Mouse (Mus musculus) forebrain, embryonic 15.5 days (tissue): ENCODE results near the gene Slc12a5. TPM values are rescaled to one million over a fixed set of nuclear protein-coding genes. Genes with fewer than 3 reads are reported as not detected.

Experiments
- ATAC-seq: fragments of 200-750 bp; cut with Nextera tagmentation; replicated peaks from 2 replicates; pipeline ENCODE4 v1.8.0; 2017; ENCODE audit warnings: mild to moderate bottlenecking, moderate TSS enrichment, moderate library complexity
- H3K27ac ChIP-seq: fragments of 300-500 bp; sonication (generic); replicated peaks from 2 replicates; pipeline ENCODE4 v1.5.1; 2015; ENCODE audit warnings: mild to moderate bottlenecking, inconsistent platforms
- H3K27me3 ChIP-seq: fragments of 300-500 bp; sonication (generic); 2 replicates; pipeline ENCODE4 v1.6.1; 2015; ENCODE audit warnings: inconsistent platforms
- H3K36me3 ChIP-seq: fragments of 300-500 bp; sonication (generic); 2 replicates; pipeline ENCODE4 v1.6.1; 2015; ENCODE audit warnings: mild to moderate bottlenecking, inconsistent platforms
- H3K4me1 ChIP-seq: fragments of 300-500 bp; sonication (generic); 2 replicates; pipeline ENCODE4 v1.6.1; 2015; ENCODE audit warnings: inconsistent platforms
- H3K4me2 ChIP-seq: fragments of 300-500 bp; sonication (generic); replicated peaks from 2 replicates; pipeline ENCODE4 v1.6.1; 2015; ENCODE audit warnings: mild to moderate bottlenecking, inconsistent platforms
- H3K4me3 ChIP-seq: fragments of 300-500 bp; sonication (generic); 2 replicates; pipeline ENCODE4 v1.5.1; 2015; ENCODE audit warnings: mild to moderate bottlenecking, inconsistent platforms
- H3K9ac ChIP-seq: fragments of 300-500 bp; sonication (generic); replicated peaks from 2 replicates; pipeline ENCODE4 v1.6.1; 2015; ENCODE audit warnings: mild to moderate bottlenecking, inconsistent platforms
- H3K9me3 ChIP-seq: fragments of 300-500 bp; sonication (generic); 2 replicates; pipeline ENCODE4 v1.6.1; 2016; ENCODE audit warnings: inconsistent platforms
- WGBS: fragments of 180-500 bp; shearing (Covaris S2); methylation state at CpG from one replicate; pipeline ENCODE4 v1.1.7; 2015; ENCODE audit warnings: mixed read lengths; 5-methylcytosine and 5-hydroxymethylcytosine counted together
- polyA plus RNA-seq: library from polyadenylated mRNA; unstranded; fragments of >200 nt; fragmentation: Nextera tagmentation; extraction: Ambion mirVana; gene quantifications from 2 replicates; pipeline ENCODE4 v1.2.1, GENCODE M21; 2015

The Slc12a5 gene
- polyA plus RNA-seq, 1 experiment from 2014 or later = 17.2 TPM

- Histone ChIP-seq H3K4me1 (peaks cover 17% of the 10 kb centered on the region), H3K4me3 (no peak overlapping the region), H3K4me2 (no peak overlapping the region), H3K27ac (no peak overlapping the region), H3K27me3 (peaks cover 13% of the 10 kb centered on the region), H3K9me3 (no peaks in the 10 kb centered on the region), H3K9ac (no peak overlapping the region), H3K36me3 (peaks cover 6% of the 10 kb centered on the region)
- ATAC-seq = no peak
- 84% methylated on average over 11 of the region's 11 CpGs for WGBS
Measured at GRCm38 (mm10) chr2:164994156-164994555, 33.6 kb downstream of the Slc12a5 start.

- Histone ChIP-seq H3K9ac (no peak overlapping the region), H3K4me2 (no peak overlapping the region), H3K9me3 (no peaks in the 10 kb centered on the region), H3K4me3 (no peak overlapping the region), H3K4me1 (peaks cover 17% of the 10 kb centered on the region), H3K27ac (no peak overlapping the region), H3K27me3 (peaks cover 14% of the 10 kb centered on the region), H3K36me3 (peaks cover 13% of the 10 kb centered on the region)
- 55% methylated on average over 21 of the region's 21 CpGs for WGBS
- no peak for ATAC-seq
Measured at GRCm38 (mm10) chr2:164994659-164995428, 34.2 kb downstream of the Slc12a5 start.

DNA sequence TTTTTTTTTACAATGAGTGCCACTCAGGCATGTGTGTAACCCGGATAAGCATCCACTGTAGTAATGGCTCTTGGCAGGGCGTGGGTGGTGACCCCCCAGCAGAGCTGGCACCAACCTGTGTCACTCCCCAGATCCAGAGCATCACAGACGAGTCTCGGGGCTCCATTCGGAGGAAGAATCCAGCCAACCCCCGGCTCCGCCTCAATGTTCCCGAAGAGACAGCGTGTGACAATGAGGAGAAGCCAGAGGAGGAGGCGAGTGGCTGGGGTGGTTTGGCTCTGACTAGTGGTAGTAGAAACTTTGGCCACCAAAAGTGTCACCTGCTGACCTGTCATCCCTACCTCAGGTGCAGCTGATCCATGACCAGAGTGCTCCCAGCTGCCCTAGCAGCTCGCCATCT, 35.4 kb downstream of the Slc12a5 start:
- H3K4me1 ChIP-seq = peaks cover 17% of the 10 kb centered on the region
- no peak overlapping the region for H3K4me2 ChIP-seq
- H3K36me3 ChIP-seq = peaks cover 24% of the 10 kb centered on the region
- no peak for ATAC-seq
- H3K4me3 ChIP-seq = no peak overlapping the region
- no peak overlapping the region for H3K27ac ChIP-seq
- H3K27me3 ChIP-seq = peaks cover 14% of the 10 kb centered on the region
- H3K9me3 ChIP-seq = no peaks in the 10 kb centered on the region
- no peak overlapping the region for H3K9ac ChIP-seq
- WGBS = 62% methylated on average over 11 of the region's 11 CpGs

- Histone ChIP-seq H3K36me3 (peaks cover 35% of the 10 kb centered on the region), H3K27me3 (peaks cover 14% of the 10 kb centered on the region), H3K9ac (peak overlapping the region; percentile 31), H3K4me2 (peak overlapping the region; percentile 43), H3K27ac (no peak overlapping the region), H3K4me1 (peaks cover 17% of the 10 kb centered on the region), H3K4me3 (peak overlapping the region; percentile 20), H3K9me3 (no peaks in the 10 kb centered on the region)
- no peak for ATAC-seq
- WGBS = 11% methylated on average over 49 of the region's 49 CpGs
Measured at GRCm38 (mm10) chr2:164996848-164997720, 36.5 kb downstream of the Slc12a5 start.

GRCm38 (mm10) chr2:164997721-164998428, 37.3 kb downstream of the Slc12a5 start:
- Histone ChIP-seq H3K9ac (peak overlapping the region; percentile 31), H3K36me3 (peaks cover 43% of the 10 kb centered on the region), H3K4me3 (peak overlapping the region; percentile 20), H3K27ac (no peak overlapping the region), H3K27me3 (peaks cover 14% of the 10 kb centered on the region), H3K4me1 (peaks cover 17% of the 10 kb centered on the region), H3K4me2 (peak overlapping the region; percentile 43), H3K9me3 (no peaks in the 10 kb centered on the region)
- 0 out of 2 replicates have a peak, but pooled peaks have one; percentile 27 for ATAC-seq
- WGBS = 2% methylated on average over 52 of the region's 52 CpGs

DNA sequence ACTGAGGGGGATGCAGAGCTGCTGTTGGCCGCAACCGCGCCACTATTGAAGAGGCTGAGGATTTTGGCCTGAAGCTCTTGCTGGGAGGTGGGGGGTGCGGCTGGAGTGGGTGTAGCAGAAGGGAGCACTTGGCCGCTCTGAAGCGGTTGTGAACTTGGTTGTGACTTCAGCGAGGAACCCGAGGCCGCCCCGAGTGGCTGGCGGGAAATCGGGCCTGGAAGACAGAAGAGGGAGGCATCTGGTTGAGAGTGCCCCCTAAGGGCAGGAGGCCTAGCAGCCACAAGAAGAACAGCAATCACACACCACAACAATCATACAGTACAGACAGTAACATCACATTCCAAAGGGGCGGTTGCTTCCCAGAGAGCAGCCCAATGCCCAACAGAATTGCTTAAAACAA, 41.4 kb downstream of the Slc12a5 start:
- ATAC-seq = no peak
- WGBS = 89% methylated on average over 13 of the region's 13 CpGs
- H3K27ac ChIP-seq = no peak overlapping the region

DNA sequence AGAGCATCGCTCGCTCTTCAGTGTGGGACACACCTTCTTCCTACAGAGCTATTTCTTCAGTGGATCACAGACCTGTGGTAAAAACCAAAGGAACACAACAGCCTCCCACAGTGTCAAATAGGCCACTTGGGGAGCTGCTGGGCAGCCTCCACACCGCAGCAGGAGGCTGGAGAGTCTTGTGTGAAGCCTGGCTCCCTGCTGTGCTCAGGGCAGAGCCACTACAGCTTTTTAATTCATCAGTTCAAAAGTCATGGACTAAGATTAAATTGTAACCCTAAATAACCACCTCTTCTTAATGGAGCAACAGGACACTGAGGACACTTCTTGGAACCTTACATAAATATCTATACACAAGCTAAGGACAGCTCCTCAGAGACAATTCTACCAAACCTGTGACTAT, 42.5 kb downstream of the Slc12a5 start:
- Histone ChIP-seq H3K9ac (no peak overlapping the region), H3K36me3 (peaks cover 94% of the 10 kb centered on the region), H3K27me3 (peaks cover 12% of the 10 kb centered on the region), H3K4me2 (no peak overlapping the region), H3K9me3 (no peaks in the 10 kb centered on the region), H3K27ac (no peak overlapping the region), H3K4me1 (peaks cover 8% of the 10 kb centered on the region), H3K4me3 (no peak overlapping the region)
- no peak for ATAC-seq
- 75% methylated on average over 3 of the region's 3 CpGs for WGBS

More for the DNA sequence above, 41.4 kb downstream of the Slc12a5 start:
- H3K4me2 ChIP-seq = no peak overlapping the region
- no peak overlapping the region for H3K9ac ChIP-seq
- peaks cover 14% of the 10 kb centered on the region for H3K27me3 ChIP-seq
- no peak overlapping the region for H3K4me3 ChIP-seq
- no peaks in the 10 kb centered on the region for H3K9me3 ChIP-seq
- peaks cover 17% of the 10 kb centered on the region for H3K4me1 ChIP-seq
- H3K36me3 ChIP-seq = peaks cover 82% of the 10 kb centered on the region

- H3K36me3 ChIP-seq = peaks cover 97% of the 10 kb centered on the region
- no peaks in the 10 kb centered on the region for H3K9me3 ChIP-seq
- no peaks in the 10 kb centered on the region for H3K4me1 ChIP-seq
- H3K9ac ChIP-seq = no peak overlapping the region
- H3K4me3 ChIP-seq = no peak overlapping the region
- H3K4me2 ChIP-seq = no peak overlapping the region
- no peak for ATAC-seq
- WGBS = 83% methylated on average over 10 of the region's 10 CpGs
- H3K27me3 ChIP-seq = peaks cover under 1% of the 10 kb centered on the region; the same call in 1 of the 2 replicates
- no peak overlapping the region for H3K27ac ChIP-seq
Measured at GRCm38 (mm10) chr2:165004237-165004636, 43.6 kb downstream of the Slc12a5 start.

GRCm38 (mm10) chr2:165006813-165007212, 46.2 kb downstream of the Slc12a5 start:
- Histone ChIP-seq H3K4me2 (no peak overlapping the region), H3K36me3 (peaks cover 97% of the 10 kb centered on the region), H3K9ac (no peak overlapping the region), H3K27me3 (no peaks in the 10 kb centered on the region), H3K27ac (no peak overlapping the region), H3K4me1 (no peaks in the 10 kb centered on the region), H3K9me3 (no peaks in the 10 kb centered on the region), H3K4me3 (no peak overlapping the region)
- no peak for ATAC-seq
- 96% methylated on average over 4 of the region's 4 CpGs for WGBS

- WGBS = 100% methylated on average over 1 of the region's 1 CpGs
Measured at GRCm38 (mm10) chr2:165007986-165008385, 47.4 kb downstream of the Slc12a5 start.

GRCm38 (mm10) chr2:165009161-165009560, 48.6 kb downstream of the Slc12a5 start:
- H3K27ac ChIP-seq = no peak overlapping the region
- no peaks in the 10 kb centered on the region for H3K27me3 ChIP-seq
- H3K9me3 ChIP-seq = no peaks in the 10 kb centered on the region
- peaks cover 89% of the 10 kb centered on the region for H3K36me3 ChIP-seq
- H3K4me2 ChIP-seq = no peak overlapping the region
- ATAC-seq = no peak
- H3K4me1 ChIP-seq = no peaks in the 10 kb centered on the region
- H3K4me3 ChIP-seq = no peak overlapping the region
- 97% methylated on average over 14 of the region's 14 CpGs for WGBS
- no peak overlapping the region for H3K9ac ChIP-seq

More at GRCm38 (mm10) chr2:165007986-165008385, 47.4 kb downstream of the Slc12a5 start:
- Histone ChIP-seq H3K27ac (no peak overlapping the region), H3K9ac (no peak overlapping the region), H3K4me3 (no peak overlapping the region), H3K4me2 (no peak overlapping the region), H3K4me1 (no peaks in the 10 kb centered on the region), H3K9me3 (no peaks in the 10 kb centered on the region), H3K27me3 (no peaks in the 10 kb centered on the region), H3K36me3 (peaks cover 97% of the 10 kb centered on the region)
- ATAC-seq = no peak

DNA sequence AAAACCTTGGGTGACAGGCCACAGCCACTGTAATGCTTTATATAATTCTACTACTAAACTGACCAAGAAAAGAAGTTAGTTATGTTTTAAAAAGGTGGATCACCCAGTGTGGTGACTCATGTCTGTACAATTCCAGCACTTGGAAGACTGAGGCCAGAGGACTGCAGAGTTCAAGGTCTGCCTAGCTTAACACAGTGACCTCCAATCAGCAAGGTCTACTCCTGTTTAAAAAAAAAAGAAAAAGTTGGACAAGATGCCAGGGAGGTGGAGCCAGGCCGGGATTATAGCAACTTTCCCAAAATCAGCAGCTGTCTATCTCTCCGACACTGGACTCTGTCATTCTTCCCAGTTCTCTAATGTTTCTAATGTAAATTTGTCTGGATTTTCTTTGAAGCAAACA, 49.0 kb downstream of the Slc12a5 start:
- no peak for ATAC-seq
- WGBS = 90% methylated on average over 2 of the region's 2 CpGs
- Histone ChIP-seq H3K36me3 (peaks cover 85% of the 10 kb centered on the region), H3K27ac (no peak overlapping the region), H3K4me1 (no peaks in the 10 kb centered on the region), H3K27me3 (no peaks in the 10 kb centered on the region), H3K9me3 (no peaks in the 10 kb centered on the region), H3K9ac (no peak overlapping the region), H3K4me2 (no peak overlapping the region), H3K4me3 (no peak overlapping the region)
